Mouse (Mus musculus) heart, adult 2 months (tissue): Measurements from ENCODE around the gene Dpf2. TPM values are rescaled to one million over a fixed set of nuclear protein-coding genes. Genes with fewer than 3 reads are reported as not detected.

ENCODE experiments used
- DNase-seq, 2 experiments: peaks; one replicate each; pipeline ENCODE4 v3.0.0; 2021
- H3K27ac ChIP-seq: fragments of 200-600 bp; 2 replicates; pipeline ENCODE4 v1.8.1; 2022
- H3K27me3 ChIP-seq: fragments of 200-500 bp; 2 replicates; pipeline ENCODE4 v1.6.1; 2012; ENCODE audit warnings: mild to moderate bottlenecking, low read length, inconsistent platforms, mixed read lengths; ENCODE audit not compliant: control insufficient read depth, insufficient read depth
- H3K36me3 ChIP-seq: fragments of 200-500 bp; 2 replicates; pipeline ENCODE4 v1.6.1; 2012; ENCODE audit warnings: low read length, inconsistent platforms; ENCODE audit not compliant: control insufficient read depth, insufficient read depth
- H3K4me1 ChIP-seq: fragments of 200-500 bp; 2 replicates; pipeline ENCODE4 v1.6.1; 2011; ENCODE audit warnings: low read length; ENCODE audit not compliant: control insufficient read depth, insufficient read depth
- H3K4me3 ChIP-seq: fragments of 200-600 bp; 2 replicates; pipeline ENCODE4 v1.8.1; 2022
- H3K79me2 ChIP-seq: fragments of 200-500 bp; replicated peaks from 2 replicates; pipeline ENCODE4 v1.6.1; 2012; ENCODE audit warnings: mild to moderate bottlenecking, inconsistent platforms, low read length, moderate library complexity, mixed read lengths; ENCODE audit not compliant: control insufficient read depth, insufficient read depth
- H3K9ac ChIP-seq: fragments of 200-500 bp; 2 replicates; pipeline ENCODE4 v1.6.1; 2012; ENCODE audit warnings: low read depth, mild to moderate bottlenecking, control low read depth, inconsistent platforms, low read length, mixed read lengths
- CTCF ChIP-seq: fragments of 200-600 bp; IDR thresholded peaks from 2 replicates; pipeline ENCODE4 v1.8.1; 2022; ENCODE audit warnings: antibody characterized with exemption, mild to moderate bottlenecking, moderate library complexity
- EP300 ChIP-seq: fragments of 200-500 bp; IDR thresholded peaks from 2 replicates; pipeline ENCODE4 v1.6.1; 2011; ENCODE audit warnings: low read depth, low read length, control low read depth; ENCODE audit not compliant: insufficient read depth
- POLR2A ChIP-seq: fragments of 200-500 bp; IDR thresholded peaks from 2 replicates; pipeline ENCODE4 v1.6.1; 2011; ENCODE audit warnings: mild to moderate bottlenecking, low read depth, low read length, control low read depth; ENCODE audit not compliant: insufficient read depth
- WGBS: fragments of 180-500 bp; shearing (Covaris S2); methylation state at CpG from one replicate; pipeline ENCODE4 v1.1.7; 2018; 5-methylcytosine and 5-hydroxymethylcytosine counted together
- intact Hi-C: fragments of 180-260 bp; cut with DNase I; formaldehyde crosslinking; loops from one replicate; pipeline ENCODE4 v1.15.1; 2025
- polyA plus RNA-seq: library from polyadenylated mRNA; depleted of rRNA; stranded (reverse); fragments of >200 nt; gene quantifications from 2 replicates; pipeline ENCODE4 v1.2.3, GENCODE M21; 2012
- total RNA-seq, 2 experiments: library from RNA; stranded (reverse); gene quantifications; 2 replicates each; pipeline ENCODE4 v1.2.3; 2021

Gene Dpf2
- total and polyA plus RNA-seq, 3 experiments = 71.8 to 83.5 (median 82.3) TPM

- no peaks in the 10 kb centered on the region for H3K36me3 ChIP-seq
- H3K27ac ChIP-seq = no peak overlapping the region; the same call in 1 of the 2 replicates
- no peak overlapping the region for H3K9ac ChIP-seq
- intact Hi-C loops = no loop called here
- DNase-seq = no peak
- H3K79me2 ChIP-seq = no peaks in the 10 kb centered on the region
- H3K4me1 ChIP-seq = peaks cover 23% of the 10 kb centered on the region
- H3K4me3 ChIP-seq = no peak overlapping the region
- no peaks in the 10 kb centered on the region for H3K27me3 ChIP-seq
- 89% methylated on average over 22 of the region's 22 CpGs for WGBS
- TF ChIP-seq POLR2A = no peak
- TF ChIP-seq EP300 = no peak
- TF ChIP-seq CTCF = no peak
These were observed 41.4 kb upstream of the Dpf2 start for GRCm38 (mm10) chr19:5954031-5954710.

- H3K27ac ChIP-seq = peak overlapping the region; percentile 83
- TF ChIP-seq POLR2A (no peak), EP300 (no peak), CTCF (no peak)
- 69% methylated on average over 19 of the region's 19 CpGs for WGBS
- no peak overlapping the region for H3K9ac ChIP-seq
- DNase-seq = no peak
- H3K36me3 ChIP-seq = no peaks in the 10 kb centered on the region
- intact Hi-C loops = no loop called here
- peaks cover 23% of the 10 kb centered on the region for H3K4me1 ChIP-seq
- H3K27me3 ChIP-seq = no peaks in the 10 kb centered on the region
- no peaks in the 10 kb centered on the region for H3K79me2 ChIP-seq
- no peak overlapping the region for H3K4me3 ChIP-seq
These were observed 40.5 kb upstream of the Dpf2 start for GRCm38 (mm10) chr19:5953201-5953770.

GRCm38 (mm10) chr19:5952071-5952691 is 39.4 kb upstream of the Dpf2 start:
- Histone ChIP-seq H3K4me1 (peaks cover 23% of the 10 kb centered on the region), H3K27me3 (no peaks in the 10 kb centered on the region), H3K79me2 (no peaks in the 10 kb centered on the region), H3K36me3 (no peaks in the 10 kb centered on the region), H3K27ac (peak overlapping the region; percentile 83), H3K4me3 (peak overlapping the region; percentile 17), H3K9ac (peak overlapping the region; percentile 30)
- DNase-seq = peak; percentile 59 to 79
- 19% methylated on average over 13 of the region's 13 CpGs for WGBS
- TF ChIP-seq POLR2A (peak; percentile 58; the same call in 1 of the 2 replicates), CTCF (no peak), EP300 (peak; percentile 84; the same call in 1 of the 2 replicates)
- intact Hi-C loops = loop anchor here (1.0 kb wide), 1 partner anchor 12 kb away; no protein-coding TSS in a partner anchor

- H3K4me3 ChIP-seq = peak overlapping the region; percentile 13
- H3K9ac ChIP-seq = peak overlapping the region; percentile 30
- H3K4me1 ChIP-seq = peaks cover 21% of the 10 kb centered on the region
- intact Hi-C loops = loop anchor here (1.0 kb wide), 1 partner anchor 11 kb away; no protein-coding TSS in a partner anchor
- H3K79me2 ChIP-seq = no peaks in the 10 kb centered on the region
- no peaks in the 10 kb centered on the region for H3K27me3 ChIP-seq
- TF ChIP-seq EP300 (no peak), CTCF (no peak), POLR2A (no peak)
- DNase-seq = no peak
- WGBS = 30% methylated on average over 16 of the region's 16 CpGs
- H3K27ac ChIP-seq = peak overlapping the region; percentile 78
- H3K36me3 ChIP-seq = no peaks in the 10 kb centered on the region
These were observed 38.8 kb upstream of the Dpf2 start for GRCm38 (mm10) chr19:5951631-5952030.

GRCm38 (mm10) chr19:5950218-5950617 is 37.4 kb upstream of the Dpf2 start:
- Histone ChIP-seq H3K79me2 (no peaks in the 10 kb centered on the region), H3K27me3 (no peaks in the 10 kb centered on the region), H3K36me3 (0 out of 2 replicates have a peak, but pooled peaks cover 2% of the 10 kb centered on the region), H3K4me3 (no peak overlapping the region), H3K9ac (no peak overlapping the region), H3K27ac (no peak overlapping the region), H3K4me1 (peaks cover 26% of the 10 kb centered on the region)
- no peak for DNase-seq
- TF ChIP-seq POLR2A (no peak), EP300 (no peak), CTCF (no peak)
- 66% methylated on average over 11 of the region's 11 CpGs for WGBS
- intact Hi-C loops = no loop called here

- Histone ChIP-seq H3K36me3 (0 out of 2 replicates have a peak, but pooled peaks cover 2% of the 10 kb centered on the region), H3K79me2 (no peaks in the 10 kb centered on the region), H3K9ac (no peak overlapping the region), H3K4me3 (no peak overlapping the region), H3K27me3 (no peaks in the 10 kb centered on the region), H3K4me1 (peaks cover 22% of the 10 kb centered on the region), H3K27ac (peak overlapping the region; percentile 59)
- DNase-seq = peak; percentile 69 to 75
- 40% methylated on average over 8 of the region's 8 CpGs for WGBS
- intact Hi-C loops = no loop called here
- no peak for TF ChIP-seq EP300
- 0 out of 2 replicates have a peak, but pooled peaks have one; percentile 17 for TF ChIP-seq POLR2A
These were observed 33.1 kb upstream of the Dpf2 start for GRCm38 (mm10) chr19:5945891-5946290.
